Mouse (Mus musculus) thymus, adult 2 months (tissue): ENCODE data around the gene Fscn1. TPM values are rescaled to one million over a fixed set of nuclear protein-coding genes. Genes with fewer than 3 reads are reported as not detected.

Experiments used
- DNase-seq: peaks from one replicate; pipeline ENCODE4 v3.0.0; 2021
- H3K27ac ChIP-seq: fragments of 200-500 bp; 2 replicates; pipeline ENCODE4 v1.5.1; 2012; ENCODE audit warnings: low read length, control low read depth; ENCODE audit not compliant: control insufficient read depth, insufficient read depth
- H3K27me3 ChIP-seq: fragments of 200-500 bp; 2 replicates; pipeline ENCODE4 v1.6.1; 2012; ENCODE audit warnings: mild to moderate bottlenecking, low read length, moderate library complexity, mixed read lengths; ENCODE audit not compliant: control insufficient read depth, insufficient read depth
- H3K36me3 ChIP-seq: fragments of 200-500 bp; 2 replicates; pipeline ENCODE4 v1.6.1; 2012; ENCODE audit warnings: mild to moderate bottlenecking, low read length, moderate library complexity; ENCODE audit not compliant: control insufficient read depth, insufficient read depth
- H3K4me1 ChIP-seq: fragments of 200-500 bp; replicated peaks from 2 replicates; pipeline ENCODE4 v1.6.1; 2012; ENCODE audit warnings: low read length; ENCODE audit not compliant: control insufficient read depth, insufficient read depth
- H3K4me3 ChIP-seq: fragments of 200-500 bp; 2 replicates; pipeline ENCODE4 v1.5.1; 2012; ENCODE audit warnings: mild to moderate bottlenecking, low read length, control low read depth, moderate library complexity; ENCODE audit not compliant: control insufficient read depth, insufficient read depth
- CTCF ChIP-seq: fragments of 200-500 bp; IDR thresholded peaks from 2 replicates; pipeline ENCODE4 v1.5.1; 2012; ENCODE audit warnings: mild to moderate bottlenecking, control low read depth, low read length, moderate library complexity, borderline replicate concordance; ENCODE audit not compliant: control insufficient read depth, poor library complexity, insufficient read depth; ENCODE audit errors: extremely low read depth
- POLR2A ChIP-seq: fragments of 200-500 bp; IDR thresholded peaks from 2 replicates; pipeline ENCODE4 v1.6.1; 2012; ENCODE audit warnings: mild to moderate bottlenecking, low read length, control low read depth, moderate library complexity; ENCODE audit not compliant: control insufficient read depth, poor library complexity, insufficient read depth; ENCODE audit errors: extremely low read depth
- WGBS: fragments of 180-500 bp; shearing (Covaris S2); methylation state at CpG from one replicate; pipeline ENCODE4 v1.1.7; 2018; 5-methylcytosine and 5-hydroxymethylcytosine counted together
- polyA plus RNA-seq: library from polyadenylated mRNA; depleted of rRNA; stranded (reverse); fragments of >200 nt; gene quantifications from 2 replicates; pipeline ENCODE4 v1.2.3, GENCODE M21; 2012; rRNA removed

Fscn1 gene
- polyA plus RNA-seq, 1 experiment = 157 TPM

GRCm38 (mm10) chr5:143000654-143001500 lies 40.7 kb downstream of the Fscn1 start:
- peak; percentile 8 for DNase-seq
- H3K27me3 ChIP-seq = no peaks in the 10 kb centered on the region
- WGBS = 23% methylated on average over 9 of the region's 9 CpGs

GRCm38 (mm10) chr5:143009383-143009782 lies 49.2 kb downstream of the Fscn1 start:
- H3K36me3 ChIP-seq = 0 out of 2 replicates have a peak, but pooled peaks cover 4% of the 10 kb centered on the region

More at GRCm38 (mm10) chr5:143000654-143001500, 40.7 kb downstream of the Fscn1 start:
- Histone ChIP-seq H3K27ac (peak overlapping the region; percentile 2; the same call in 1 of the 2 replicates), H3K4me1 (peaks cover 13% of the 10 kb centered on the region), H3K36me3 (no peaks in the 10 kb centered on the region), H3K4me3 (no peak overlapping the region)
- TF ChIP-seq CTCF = no peak
- TF ChIP-seq POLR2A = no peak

GRCm38 (mm10) chr5:143017401-143017800 lies 57.3 kb downstream of the Fscn1 start:
- peaks cover 5% of the 10 kb centered on the region for H3K4me1 ChIP-seq
- H3K4me3 ChIP-seq = no peak overlapping the region
- H3K27ac ChIP-seq = no peak overlapping the region
- peak; percentile 6 for DNase-seq
- WGBS = 36% methylated on average over 5 of the region's 5 CpGs
- H3K36me3 ChIP-seq = no peaks in the 10 kb centered on the region
- TF ChIP-seq POLR2A (no peak), CTCF (no peak)
- no peaks in the 10 kb centered on the region for H3K27me3 ChIP-seq

More at GRCm38 (mm10) chr5:143009383-143009782, 49.2 kb downstream of the Fscn1 start:
- no peaks in the 10 kb centered on the region for H3K27me3 ChIP-seq
- TF ChIP-seq CTCF = no peak
- TF ChIP-seq POLR2A = no peak
- no peak for DNase-seq
- WGBS = 97% methylated on average over 11 of the region's 11 CpGs
- H3K27ac ChIP-seq = no peak overlapping the region
- no peaks in the 10 kb centered on the region for H3K4me1 ChIP-seq
- H3K4me3 ChIP-seq = no peak overlapping the region

Other genes with a start within 250 kb of the Fscn1 start
- gene Tnrc18, start 142.7 kb upstream of the Fscn1 start, polyA plus RNA-seq = 48.6 and 56.9 TPM in 2 replicates
- 25.8 and 29.9 TPM in 2 replicates for gene Fbxl18, start 64.9 kb upstream of the Fscn1 start, polyA plus RNA-seq
- gene Actb, start 53.6 kb upstream of the Fscn1 start, polyA plus RNA-seq = 6,903 and 9,637 TPM in 2 replicates
- gene Rnf216, start 152.7 kb downstream of the Fscn1 start, polyA plus RNA-seq = 16.1 and 17.6 TPM in 2 replicates
- gene Olfr718-ps1, start 187.2 kb downstream of the Fscn1 start, polyA plus RNA-seq = not detected in 2 replicates
- gene Rbak, start 220.4 kb downstream of the Fscn1 start, polyA plus RNA-seq = 6.4 and 7.5 TPM in 2 replicates
- gene Spdye4b, start 220.7 kb downstream of the Fscn1 start, polyA plus RNA-seq = 0.08 TPM in 1 of 2 replicates, not detected in the other